Mouse (Mus musculus): ENCODE data around the gene Tfeb. TPM values are rescaled to one million over a fixed set of nuclear protein-coding genes. Genes with fewer than 3 reads are reported as not detected.

Gene Tfeb
- total RNA-seq, 4 experiments from 2014 or later, result 12.3 to 17.8 (median 15.1) TPM

DNA sequence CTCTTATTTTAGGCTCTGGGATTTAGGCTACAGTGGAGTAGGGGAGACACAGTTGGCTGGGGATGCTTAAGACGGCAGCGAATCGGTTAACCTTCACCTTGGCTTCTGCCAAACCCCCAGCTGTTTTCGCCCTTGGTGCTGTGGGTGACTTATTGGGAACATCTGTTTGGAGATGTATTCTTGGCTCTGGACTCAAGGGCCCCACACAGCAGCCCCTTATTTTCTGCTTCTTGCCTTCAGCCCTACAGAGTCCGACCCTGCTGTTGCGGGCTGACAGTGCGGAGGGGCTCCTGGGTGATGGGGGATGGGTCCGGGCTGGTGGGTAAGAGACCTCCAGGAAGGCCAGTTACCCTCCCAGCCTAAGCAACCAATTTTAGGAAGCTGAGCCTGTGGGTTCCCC lies 84.5 kb downstream of the Tfeb start:
- no peak for DNase-seq (ENCODE audit: low spot score in 2 of 2)

DNA sequence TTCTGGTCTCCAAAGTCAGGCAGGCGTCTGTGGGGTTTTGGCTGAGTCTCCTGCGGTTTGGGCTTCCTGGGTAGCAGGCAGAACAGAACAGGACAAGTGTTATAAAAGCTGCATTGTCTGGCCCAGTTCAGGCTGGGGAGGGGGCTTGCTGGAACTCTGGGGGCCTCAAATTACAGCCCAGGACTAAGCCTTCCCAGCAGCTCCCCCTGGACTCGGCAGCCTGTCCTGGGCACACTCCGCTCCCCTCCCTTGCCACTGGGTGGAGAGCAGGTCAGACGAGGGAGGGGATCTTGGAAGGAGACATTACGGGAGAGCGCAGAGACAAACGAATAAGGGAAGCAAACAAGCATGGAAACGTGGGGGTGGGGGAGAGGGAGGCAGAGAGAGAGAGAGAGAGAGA lies 94.3 kb downstream of the Tfeb start:
- no peak for DNase-seq (ENCODE audit: low spot score in 2 of 2)

DNA sequence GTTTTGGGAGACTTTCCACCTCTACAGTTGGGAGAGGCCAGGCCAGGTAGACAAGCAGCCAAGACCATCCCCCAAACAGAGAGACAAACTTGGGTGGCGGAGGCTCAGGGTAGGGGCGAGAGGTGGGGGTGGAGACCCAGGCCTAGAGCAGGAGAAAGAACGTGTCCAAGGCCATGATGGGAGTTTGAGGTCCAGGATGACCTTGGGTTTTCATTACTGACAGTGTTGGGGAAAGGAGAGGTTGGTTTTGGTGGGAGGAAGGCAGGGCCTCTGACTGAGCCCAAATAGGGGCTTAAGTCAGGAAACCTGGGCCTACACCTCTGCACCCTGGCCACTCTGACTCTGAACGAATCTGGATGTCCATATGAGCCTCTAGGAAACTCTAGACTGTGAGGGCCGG lies 94.9 kb downstream of the Tfeb start:
- DNase-seq (ENCODE audit: low spot score in 2 of 2), result no peak

DNA sequence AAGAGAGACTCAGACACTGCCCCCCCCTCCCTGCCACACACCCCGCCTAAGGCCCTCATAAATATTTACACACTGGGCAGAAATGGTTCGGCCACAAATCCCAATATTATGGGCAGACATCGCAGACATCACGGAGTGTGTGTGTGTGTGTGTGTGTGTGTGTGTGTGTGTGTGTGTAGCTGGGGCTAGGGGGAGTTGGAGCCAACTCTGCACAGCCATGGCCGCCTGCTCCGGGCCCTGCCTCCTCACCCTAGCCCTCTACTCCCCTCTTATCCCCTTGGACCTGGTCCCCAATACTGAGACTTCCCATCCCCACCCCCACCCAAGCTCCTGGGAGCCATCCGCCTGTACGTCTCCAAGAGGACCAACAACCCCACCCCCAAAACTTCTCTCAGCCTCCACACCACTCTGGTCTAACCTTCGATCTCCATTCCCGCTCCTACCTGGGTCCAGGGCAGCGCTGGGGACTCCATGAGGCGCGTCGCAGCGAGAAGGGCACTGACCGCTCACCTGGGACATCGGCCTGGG lies 95.7 kb downstream of the Tfeb start:
- no peak for DNase-seq (ENCODE audit: low spot score in 2 of 2)

DNA sequence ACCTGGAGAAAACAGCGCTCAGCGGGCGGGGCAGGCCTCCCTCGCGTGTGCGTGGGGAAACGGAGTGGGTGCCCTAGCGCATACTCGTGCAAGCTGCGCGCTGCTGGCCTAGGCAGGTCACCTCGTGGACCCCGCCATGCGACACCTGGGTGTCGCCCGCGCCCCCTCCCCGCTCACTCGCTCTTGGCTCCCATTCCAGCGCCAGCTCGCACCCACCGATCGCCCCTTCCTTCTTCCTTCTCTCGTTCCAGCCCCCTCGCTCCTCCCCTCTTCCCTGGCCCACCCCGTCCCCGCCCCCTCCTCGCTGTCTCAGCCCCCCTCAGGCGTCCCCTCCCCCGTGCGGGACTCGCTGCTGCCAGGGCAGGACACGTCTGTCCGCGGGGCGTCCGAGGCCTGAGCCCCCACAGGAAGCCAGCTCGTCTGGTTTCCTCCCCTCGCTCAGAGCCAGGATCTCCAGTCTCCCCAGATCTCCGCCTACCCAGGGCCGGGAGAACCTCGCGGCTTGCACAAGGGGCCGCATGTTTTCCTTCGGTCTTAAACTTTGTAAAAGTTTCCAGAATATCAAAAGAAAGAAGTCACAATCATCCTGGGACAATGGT lies 96.3 kb downstream of the Tfeb start:
- DNase-seq (ENCODE audit: low spot score in 2 of 2), result no peak

DNA sequence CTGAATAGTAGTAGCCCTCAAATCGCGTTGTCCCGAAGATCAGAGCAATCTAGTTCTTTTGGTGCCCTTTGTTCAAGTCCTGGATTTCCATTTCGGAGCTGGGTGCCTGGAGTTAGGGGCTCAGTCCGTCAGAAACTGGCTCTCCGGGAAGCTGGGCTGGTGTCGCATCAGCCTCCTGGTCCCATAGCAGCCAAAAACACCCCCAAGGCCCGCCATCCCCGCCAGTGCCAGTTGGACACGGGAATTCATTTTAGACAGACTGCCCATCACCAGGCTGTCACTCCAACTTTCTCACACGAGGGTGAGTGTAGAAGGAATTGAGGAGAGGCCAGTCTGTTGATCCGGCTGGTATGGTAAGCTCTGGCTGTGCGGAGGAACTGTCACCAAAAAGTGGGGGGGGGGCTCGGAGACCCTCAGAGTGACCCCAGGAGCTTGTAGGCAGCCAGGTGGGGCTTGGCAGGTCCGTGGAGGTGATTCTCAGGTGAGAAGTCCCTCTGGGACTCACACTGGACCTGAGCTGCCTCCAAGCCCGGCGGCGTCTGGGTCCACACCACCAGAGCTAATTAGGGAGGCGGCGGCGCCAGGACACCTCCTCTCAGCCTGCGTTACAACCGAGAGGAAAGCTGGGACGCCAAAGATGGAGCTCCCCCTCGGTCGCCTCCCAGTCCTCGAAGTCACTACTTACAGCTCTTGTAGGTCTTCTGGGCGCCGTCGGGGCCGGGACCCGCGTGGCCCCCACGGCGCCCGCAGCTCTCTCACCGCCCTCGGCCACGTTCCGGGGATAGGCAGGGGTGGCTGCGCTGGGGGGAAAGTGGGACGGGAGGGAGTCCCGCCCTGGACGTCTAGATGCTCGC lies 97.0 kb downstream of the Tfeb start:
- no peak for DNase-seq (ENCODE audit: low spot score in 2 of 2)

DNA sequence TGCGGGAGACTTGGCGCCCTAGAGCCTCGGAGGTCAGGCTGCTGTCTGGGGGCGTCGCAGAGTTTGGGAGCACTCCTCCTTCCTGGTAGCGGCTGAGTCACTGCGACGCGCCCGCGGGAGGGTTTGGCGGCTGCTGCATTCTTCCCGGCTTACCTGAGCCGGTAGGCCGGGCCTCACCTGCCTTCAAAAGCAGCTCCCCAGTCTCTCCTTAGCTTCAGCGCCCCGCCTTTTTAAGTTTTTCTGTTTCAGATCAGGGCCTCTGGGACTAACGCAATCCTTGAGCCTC lies 97.6 kb downstream of the Tfeb start, which contains the start of gene Mdfi:
TSS of gene Mdfi (minus strand) at position 210 of the 286 bp plus-strand sequence.
- DNase-seq (ENCODE audit: low spot score in 2 of 2), result no peak

DNA sequence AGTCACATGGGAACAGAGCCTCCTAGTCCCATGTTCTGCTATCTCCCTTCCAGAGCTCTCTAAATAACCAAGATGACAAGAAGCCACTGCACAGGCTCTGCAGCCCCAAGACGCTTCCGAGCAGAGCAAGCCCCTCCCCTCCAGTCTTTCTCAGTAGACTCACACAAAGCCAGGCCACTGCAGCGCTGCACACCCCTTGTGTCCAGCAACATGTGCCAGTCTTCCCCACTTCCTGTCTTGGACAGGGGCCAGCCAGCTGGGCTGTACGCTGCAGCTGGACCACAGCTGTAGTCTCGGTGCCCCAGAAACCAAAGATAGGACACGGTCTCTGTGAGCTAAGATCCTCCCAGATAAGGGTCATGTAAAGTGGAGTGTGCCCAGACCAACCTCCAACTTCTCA lies 101.0 kb downstream of the Tfeb start:
- DNase-seq (ENCODE audit: low spot score in 2 of 2), result no peak

DNA sequence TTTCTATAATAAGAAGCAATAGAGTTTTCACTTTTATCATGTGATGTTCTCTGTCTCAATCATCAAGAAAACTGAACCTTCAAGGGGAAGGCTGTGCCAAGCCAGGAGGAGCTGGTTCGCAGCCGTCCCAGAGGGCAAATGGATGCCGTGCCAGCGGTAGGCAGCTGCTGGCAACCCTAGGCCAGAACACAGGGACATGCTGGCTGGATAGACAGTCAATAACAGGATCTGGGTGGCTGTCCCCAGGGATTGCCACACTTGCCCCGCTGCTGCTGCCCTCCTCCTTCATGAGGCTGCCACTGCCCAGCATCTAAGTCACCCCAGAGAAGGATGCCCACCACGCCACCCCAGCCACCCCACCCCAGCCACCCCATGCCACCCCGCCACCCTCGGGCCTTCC lies 104.7 kb downstream of the Tfeb start:
- no peak for DNase-seq (ENCODE audit: low spot score in 2 of 2)

Other genes with a start within 250 kb of the Tfeb start
- gene Taf8, start 234.7 kb upstream of the Tfeb start, total RNA-seq (2022), result 10 to 100 TPM; 17.6 to 22.3 (median 19.1) TPM
- 10 to 100 TPM; 28.2 to 33.4 (median 30.8) TPM for gene Ccnd3, start 232.0 kb upstream of the Tfeb start, total RNA-seq (2022)
- gene Bysl, start 125.5 kb upstream of the Tfeb start, total RNA-seq (2022), result 10 to 100 TPM; 15.7 to 19.0 (median 17.1) TPM
- 10 to 100 TPM; 26.3 to 34.7 (median 27.2) TPM for gene Med20, start 125.4 kb upstream of the Tfeb start, total RNA-seq (2022)
- 1 to 10 TPM; 3.8 to 9.6 (median 6.6) TPM for gene Gm20517, start 125.4 kb upstream of the Tfeb start, total RNA-seq (2022)
- 10 to 100 TPM; 10.2 to 13.4 (median 11.6) TPM for gene Usp49, start 106.3 kb upstream of the Tfeb start, total RNA-seq (2022)
- gene Tomm6, start 48.6 kb upstream of the Tfeb start, total RNA-seq (2022), result 100 to 1,000 TPM; 191 to 212 (median 201) TPM
- gene Frs3, start 48.0 kb upstream of the Tfeb start, total RNA-seq (2022), result 10 to 100 TPM; 27.3 to 37.3 (median 33.4) TPM
- 1 to 10 TPM; 2.4 to 4.9 (median 4.1) TPM for gene Gm21981, start 42.6 kb upstream of the Tfeb start, total RNA-seq (2022)
- gene Prickle4, start 42.3 kb upstream of the Tfeb start, total RNA-seq (2022), result 1 to 10 TPM; 1.8 to 5.2 (median 4.3) TPM
- not detected for gene Pgc, start 10.2 kb upstream of the Tfeb start, total RNA-seq (2022)
- gene Mdfi, start 97.7 kb downstream of the Tfeb start, total RNA-seq (2022), result 1 to 10 TPM in 1 of 4 experiments, under 1 TPM in 3; 0.43 to 1.2 (median 0.58) TPM
- gene Foxp4, start 187.6 kb downstream of the Tfeb start, total RNA-seq (2022), result 10 to 100 TPM; 39.9 to 63.6 (median 49.6) TPM